Mouse (Mus musculus) forebrain, embryonic 13.5 days (tissue): ENCODE data around the gene Slc5a11. TPM values are rescaled to one million over a fixed set of nuclear protein-coding genes. Genes with fewer than 3 reads are reported as not detected.

ENCODE experiments used
- ATAC-seq: fragments of 200-750 bp; cut with Nextera tagmentation; 2 replicates; pipeline ENCODE4 v1.8.0; 2017
- H3K27ac ChIP-seq: fragments of 300-500 bp; sonication (generic); 2 replicates; pipeline ENCODE4 v1.5.1; 2015; ENCODE audit warnings: inconsistent platforms, mild to moderate bottlenecking, moderate library complexity
- H3K27me3 ChIP-seq: fragments of 300-500 bp; sonication (generic); 2 replicates; pipeline ENCODE4 v1.6.1; 2015; ENCODE audit warnings: mild to moderate bottlenecking, inconsistent platforms
- H3K36me3 ChIP-seq: fragments of 300-500 bp; sonication (generic); 2 replicates; pipeline ENCODE4 v1.6.1; 2015; ENCODE audit warnings: mild to moderate bottlenecking, inconsistent platforms; ENCODE audit not compliant: poor library complexity, severe bottlenecking
- H3K4me1 ChIP-seq: fragments of 300-500 bp; sonication (generic); 2 replicates; pipeline ENCODE4 v1.6.1; 2015; ENCODE audit warnings: inconsistent platforms
- H3K4me2 ChIP-seq: fragments of 300-500 bp; sonication (generic); 2 replicates; pipeline ENCODE4 v1.6.1; 2015; ENCODE audit warnings: inconsistent platforms, mild to moderate bottlenecking, moderate library complexity
- H3K4me3 ChIP-seq: fragments of 300-500 bp; sonication (generic); 2 replicates; pipeline ENCODE4 v1.5.1; 2015; ENCODE audit warnings: mild to moderate bottlenecking, inconsistent platforms
- H3K9ac ChIP-seq: fragments of 300-500 bp; sonication (generic); 2 replicates; pipeline ENCODE4 v1.6.1; 2015; ENCODE audit warnings: mild to moderate bottlenecking, inconsistent platforms
- H3K9me3 ChIP-seq: fragments of 300-500 bp; sonication (generic); replicated peaks from 2 replicates; pipeline ENCODE4 v1.6.1; 2016; ENCODE audit warnings: inconsistent platforms
- WGBS: fragments of 180-500 bp; shearing (Covaris S2); methylation state at CpG from one replicate; pipeline ENCODE4 v1.1.7; 2015; 5-methylcytosine and 5-hydroxymethylcytosine counted together
- polyA plus RNA-seq: library from polyadenylated mRNA; unstranded; fragments of >200 nt; fragmentation: Nextera tagmentation; extraction: Ambion mirVana; gene quantifications from 2 replicates; pipeline ENCODE4 v1.2.1, GENCODE M21; 2015

Gene Slc5a11
- polyA plus RNA-seq, 1 experiment from 2014 or later: not detected

DNA sequence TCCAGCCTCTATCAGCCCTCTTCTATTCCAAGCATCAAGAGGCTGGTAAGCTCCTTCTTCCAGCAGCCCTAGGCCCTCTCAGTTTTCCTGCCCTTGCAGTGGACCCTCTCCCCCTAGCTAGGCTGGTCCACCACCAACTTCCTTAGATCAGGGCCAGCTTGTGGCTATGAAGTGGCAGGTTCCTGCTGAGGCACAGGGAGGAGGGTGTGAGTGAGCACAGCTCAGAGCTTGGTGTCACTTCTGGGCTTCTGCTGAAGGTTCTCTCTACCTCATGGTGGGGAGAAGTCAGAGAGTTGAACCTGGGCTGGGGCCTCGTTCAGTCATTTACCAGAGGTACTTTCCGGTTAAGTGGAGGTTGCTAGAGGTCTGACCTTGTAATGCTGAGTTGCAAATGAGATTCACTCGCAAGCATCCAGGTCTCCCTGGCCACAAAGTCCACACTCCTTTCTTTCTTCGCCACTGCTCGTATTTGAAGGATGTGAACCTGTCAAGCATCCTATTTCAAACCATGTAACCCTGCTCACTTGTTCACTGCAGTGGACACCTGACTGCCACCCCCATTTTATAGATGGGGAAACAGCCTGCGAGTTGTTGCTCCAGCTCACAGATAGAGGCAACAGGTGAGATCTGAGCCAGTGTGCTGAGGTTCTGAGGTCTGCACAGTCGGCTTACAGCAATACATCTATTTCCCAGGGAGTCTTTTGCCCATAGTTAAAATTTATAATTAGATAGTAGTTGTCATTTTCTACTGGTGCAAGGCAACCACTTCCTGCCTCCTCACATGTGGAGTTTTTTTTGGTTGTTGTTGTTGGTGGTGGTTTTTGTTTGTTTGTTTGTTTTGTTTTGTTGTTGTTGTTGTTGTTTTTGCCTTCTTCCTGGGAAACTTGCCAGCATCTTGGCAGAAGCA is 3.1 kb downstream of the Slc5a11 start:
- H3K27ac ChIP-seq: no peak overlapping the region
- no peak for ATAC-seq
- peaks cover 13% of the 10 kb centered on the region; the same call in 1 of the 2 replicates for H3K4me1 ChIP-seq
- H3K4me3 ChIP-seq: no peak overlapping the region
- no peaks in the 10 kb centered on the region for H3K27me3 ChIP-seq
- no peaks in the 10 kb centered on the region for H3K9me3 ChIP-seq
- WGBS: 84% methylated on average over 7 of the region's 7 CpGs
- H3K36me3 ChIP-seq: no peaks in the 10 kb centered on the region
- H3K9ac ChIP-seq: no peak overlapping the region
- no peak overlapping the region for H3K4me2 ChIP-seq

DNA sequence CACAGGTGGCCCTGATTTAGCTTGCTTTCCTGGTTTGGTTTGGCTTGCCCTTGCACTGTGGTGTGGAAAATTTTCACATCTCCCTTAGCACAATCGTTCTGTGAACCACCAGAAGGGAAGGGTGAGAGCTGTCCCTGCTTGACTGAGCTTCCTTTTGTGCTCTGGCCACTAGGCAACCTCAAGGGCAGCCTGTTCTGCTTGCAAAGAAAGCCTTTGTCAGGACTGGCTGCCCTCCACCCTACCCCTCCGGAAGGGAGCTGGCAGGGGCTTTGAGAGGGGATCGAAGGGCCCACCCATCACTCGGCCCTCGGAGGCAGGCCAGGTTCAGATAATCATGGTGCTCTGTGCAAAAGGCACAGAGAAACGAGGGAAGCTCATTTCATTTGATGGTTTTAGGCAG is 4.0 kb downstream of the Slc5a11 start:
- Histone ChIP-seq H3K9me3 (no peaks in the 10 kb centered on the region), H3K4me3 (no peak overlapping the region), H3K4me1 (peaks cover 13% of the 10 kb centered on the region; the same call in 1 of the 2 replicates), H3K36me3 (no peaks in the 10 kb centered on the region), H3K9ac (no peak overlapping the region), H3K27ac (no peak overlapping the region), H3K27me3 (no peaks in the 10 kb centered on the region), H3K4me2 (no peak overlapping the region)
- ATAC-seq: no peak
- whole genome bisulfite sequencing: 21% methylated on average over 6 of the region's 6 CpGs

- Histone ChIP-seq H3K36me3 (no peaks in the 10 kb centered on the region), H3K9me3 (no peaks in the 10 kb centered on the region), H3K4me3 (no peak overlapping the region), H3K4me2 (no peak overlapping the region), H3K27me3 (no peaks in the 10 kb centered on the region), H3K27ac (no peak overlapping the region), H3K9ac (no peak overlapping the region), H3K4me1 (peaks cover 7% of the 10 kb centered on the region; the same call in 1 of the 2 replicates)
- no peak for ATAC-seq
- WGBS: 75% methylated on average over 13 of the region's 13 CpGs
These were observed 5.4 kb downstream of the Slc5a11 start for GRCm38 (mm10) chr7:123219781-123220632.

DNA sequence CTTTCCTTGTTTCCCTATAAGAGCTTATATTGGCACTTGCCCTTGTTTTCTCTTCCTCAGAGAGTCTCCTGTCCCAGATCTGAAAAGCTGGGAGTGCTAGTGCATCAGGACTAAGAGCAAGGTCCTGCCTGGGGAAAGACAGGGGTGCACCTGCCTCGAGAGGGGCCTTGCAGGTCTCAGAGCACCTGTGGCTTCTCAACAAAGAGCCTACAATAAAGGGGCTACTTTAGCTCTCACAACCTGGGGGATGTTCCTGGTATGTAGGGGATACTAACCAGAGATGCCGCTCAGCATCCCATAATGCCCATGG is 6.0 kb downstream of the Slc5a11 start:
- 72% methylated on average over 2 of the region's 2 CpGs for WGBS
- Histone ChIP-seq H3K9ac (no peak overlapping the region), H3K4me3 (no peak overlapping the region), H3K9me3 (no peaks in the 10 kb centered on the region), H3K4me2 (no peak overlapping the region), H3K36me3 (no peaks in the 10 kb centered on the region), H3K27ac (no peak overlapping the region), H3K27me3 (no peaks in the 10 kb centered on the region), H3K4me1 (peaks cover 7% of the 10 kb centered on the region; the same call in 1 of the 2 replicates)
- no peak for ATAC-seq

- Histone ChIP-seq H3K9me3 (no peaks in the 10 kb centered on the region), H3K4me3 (no peak overlapping the region), H3K4me1 (0 out of 2 replicates have a peak, but pooled peaks cover under 1% of the 10 kb centered on the region), H3K4me2 (no peak overlapping the region), H3K27me3 (no peaks in the 10 kb centered on the region), H3K36me3 (no peaks in the 10 kb centered on the region), H3K27ac (no peak overlapping the region), H3K9ac (no peak overlapping the region)
- WGBS: 71% methylated on average over 9 of the region's 9 CpGs
- ATAC-seq: no peak
These were observed 9.5 kb downstream of the Slc5a11 start for GRCm38 (mm10) chr7:123224076-123224475.

- H3K27ac ChIP-seq: no peak overlapping the region
- H3K4me1 ChIP-seq: no peaks in the 10 kb centered on the region
- ATAC-seq: no peak
- no peaks in the 10 kb centered on the region for H3K36me3 ChIP-seq
- no peak overlapping the region for H3K4me2 ChIP-seq
- no peak overlapping the region for H3K4me3 ChIP-seq
- no peak overlapping the region for H3K9ac ChIP-seq
- H3K9me3 ChIP-seq: no peaks in the 10 kb centered on the region
- H3K27me3 ChIP-seq: no peaks in the 10 kb centered on the region
- WGBS: 88% methylated on average over 4 of the region's 4 CpGs
These were observed 10.6 kb downstream of the Slc5a11 start for GRCm38 (mm10) chr7:123225159-123225558.

DNA sequence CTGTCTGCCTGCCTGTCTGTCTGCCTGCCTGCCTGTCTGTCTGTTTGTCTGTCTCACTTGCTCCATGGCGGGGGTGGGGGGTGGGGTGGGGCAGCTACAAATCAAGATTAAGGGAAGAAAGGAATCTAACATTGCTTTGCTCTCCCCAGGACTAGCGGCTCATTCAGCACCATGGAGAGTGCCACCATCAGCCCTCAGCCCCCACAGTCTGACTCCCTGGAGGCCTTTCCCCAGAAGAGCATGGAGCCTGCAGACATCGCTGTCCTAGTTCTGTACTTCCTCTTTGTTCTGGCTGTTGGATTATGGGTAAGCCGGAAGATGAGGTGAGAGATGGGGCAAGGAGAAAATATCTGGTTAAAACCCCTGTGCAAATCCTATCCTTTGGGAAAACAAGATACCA is 20.9 kb downstream of the Slc5a11 start:
- Histone ChIP-seq H3K9ac (no peak overlapping the region), H3K27me3 (no peaks in the 10 kb centered on the region), H3K27ac (no peak overlapping the region), H3K4me2 (no peak overlapping the region), H3K9me3 (no peaks in the 10 kb centered on the region), H3K4me3 (no peak overlapping the region), H3K36me3 (no peaks in the 10 kb centered on the region), H3K4me1 (peaks cover 9% of the 10 kb centered on the region; the same call in 1 of the 2 replicates)
- ATAC-seq: no peak
- WGBS: 34% methylated on average over 4 of the region's 4 CpGs

DNA sequence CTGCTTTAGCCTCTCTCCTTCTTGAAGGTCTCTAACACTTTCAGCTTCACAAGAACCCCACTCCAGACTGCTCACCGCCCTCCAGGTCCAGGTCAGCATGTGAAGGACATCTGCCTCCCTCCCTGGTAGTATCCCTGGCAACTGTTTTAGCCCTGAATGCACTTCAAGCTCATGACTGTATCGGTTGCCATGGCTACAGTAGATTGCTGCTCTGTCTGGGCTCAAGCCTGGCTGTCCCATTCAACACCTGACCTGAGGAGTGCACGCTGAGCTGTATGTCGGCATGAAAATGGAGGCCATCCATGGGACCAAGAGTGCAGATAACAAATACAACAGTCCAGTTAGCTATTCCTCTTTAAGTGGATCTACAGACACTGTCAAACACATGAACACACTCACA is 24.0 kb downstream of the Slc5a11 start:
- no peak overlapping the region for H3K4me3 ChIP-seq
- H3K36me3 ChIP-seq: no peaks in the 10 kb centered on the region
- no peak overlapping the region for H3K27ac ChIP-seq
- no peak overlapping the region for H3K9ac ChIP-seq
- H3K4me1 ChIP-seq: peaks cover 9% of the 10 kb centered on the region; the same call in 1 of the 2 replicates
- 64% methylated on average over 4 of the region's 4 CpGs for WGBS
- ATAC-seq: peak; percentile 67; the same call in 1 of the 2 replicates
- no peaks in the 10 kb centered on the region for H3K9me3 ChIP-seq
- H3K27me3 ChIP-seq: no peaks in the 10 kb centered on the region
- no peak overlapping the region for H3K4me2 ChIP-seq

- 70% methylated on average over 6 of the region's 6 CpGs for WGBS
- Histone ChIP-seq H3K4me1 (peaks cover 9% of the 10 kb centered on the region; the same call in 1 of the 2 replicates), H3K9me3 (no peaks in the 10 kb centered on the region), H3K36me3 (no peaks in the 10 kb centered on the region), H3K27ac (no peak overlapping the region), H3K4me2 (no peak overlapping the region), H3K27me3 (no peaks in the 10 kb centered on the region), H3K4me3 (no peak overlapping the region), H3K9ac (no peak overlapping the region)
- ATAC-seq: no peak
These were observed 25.5 kb downstream of the Slc5a11 start for GRCm38 (mm10) chr7:123240064-123240463.

GRCm38 (mm10) chr7:123242241-123242640 is 27.7 kb downstream of the Slc5a11 start:
- no peak overlapping the region for H3K4me3 ChIP-seq
- ATAC-seq: no peak
- WGBS: 89% methylated on average over 7 of the region's 7 CpGs

GRCm38 (mm10) chr7:123244833-123245232 is 30.3 kb downstream of the Slc5a11 start:
- Histone ChIP-seq H3K27me3 (no peaks in the 10 kb centered on the region), H3K27ac (no peak overlapping the region), H3K36me3 (no peaks in the 10 kb centered on the region), H3K9ac (no peak overlapping the region), H3K4me3 (no peak overlapping the region), H3K4me2 (no peak overlapping the region), H3K9me3 (no peaks in the 10 kb centered on the region), H3K4me1 (no peaks in the 10 kb centered on the region)
- WGBS: 81% methylated on average over 1 of the region's 1 CpGs
- no peak for ATAC-seq

More at GRCm38 (mm10) chr7:123242241-123242640, 27.7 kb downstream of the Slc5a11 start:
- Histone ChIP-seq H3K36me3 (no peaks in the 10 kb centered on the region), H3K9me3 (no peaks in the 10 kb centered on the region), H3K4me1 (peaks cover 9% of the 10 kb centered on the region; the same call in 1 of the 2 replicates), H3K27me3 (no peaks in the 10 kb centered on the region), H3K4me2 (no peak overlapping the region), H3K27ac (no peak overlapping the region), H3K9ac (no peak overlapping the region)

DNA sequence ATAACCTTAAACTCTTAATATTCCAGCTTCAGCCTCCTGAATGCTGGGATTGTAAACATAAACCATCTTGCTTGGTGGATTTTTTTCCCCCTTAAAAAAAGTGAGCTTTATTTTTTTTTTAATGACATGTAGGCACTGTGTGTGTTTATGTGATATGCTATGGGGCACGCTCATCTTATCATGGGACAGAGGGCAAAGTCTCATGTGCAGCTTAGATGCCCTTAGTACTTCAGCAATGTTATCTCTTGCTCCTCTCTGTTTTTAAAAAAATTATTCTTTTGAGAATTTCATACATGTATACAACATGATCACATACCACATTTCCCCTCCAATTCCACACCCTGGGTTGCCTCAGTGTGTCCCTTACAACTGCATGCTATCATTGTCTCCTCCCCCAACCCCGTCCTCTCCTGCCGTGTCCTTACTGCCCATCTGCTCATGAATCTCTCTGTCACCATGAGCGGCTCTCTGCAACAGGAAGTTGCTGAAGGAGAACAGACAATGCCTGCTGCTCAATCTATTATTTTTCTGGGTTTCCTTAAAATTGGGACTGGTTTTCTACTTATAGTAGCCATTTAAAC is 32.0 kb downstream of the Slc5a11 start:
- Histone ChIP-seq H3K36me3 (no peaks in the 10 kb centered on the region), H3K4me3 (no peak overlapping the region), H3K27me3 (no peaks in the 10 kb centered on the region), H3K9ac (no peak overlapping the region), H3K9me3 (no peaks in the 10 kb centered on the region), H3K4me1 (no peaks in the 10 kb centered on the region), H3K27ac (no peak overlapping the region), H3K4me2 (no peak overlapping the region)
- ATAC-seq: no peak
- WGBS: 82% methylated on average over 4 of the region's 4 CpGs
